Mouse (Mus musculus) spleen, adult 18-20 months (tissue): ENCODE results near the gene Smim20.

ENCODE experiments used
- DNase-seq, 2 experiments: peaks; one replicate each; pipeline ENCODE4 v3.0.0; 2022; ENCODE audit warnings: mixed read lengths in 2 of 2

The Smim20 gene

DNA sequence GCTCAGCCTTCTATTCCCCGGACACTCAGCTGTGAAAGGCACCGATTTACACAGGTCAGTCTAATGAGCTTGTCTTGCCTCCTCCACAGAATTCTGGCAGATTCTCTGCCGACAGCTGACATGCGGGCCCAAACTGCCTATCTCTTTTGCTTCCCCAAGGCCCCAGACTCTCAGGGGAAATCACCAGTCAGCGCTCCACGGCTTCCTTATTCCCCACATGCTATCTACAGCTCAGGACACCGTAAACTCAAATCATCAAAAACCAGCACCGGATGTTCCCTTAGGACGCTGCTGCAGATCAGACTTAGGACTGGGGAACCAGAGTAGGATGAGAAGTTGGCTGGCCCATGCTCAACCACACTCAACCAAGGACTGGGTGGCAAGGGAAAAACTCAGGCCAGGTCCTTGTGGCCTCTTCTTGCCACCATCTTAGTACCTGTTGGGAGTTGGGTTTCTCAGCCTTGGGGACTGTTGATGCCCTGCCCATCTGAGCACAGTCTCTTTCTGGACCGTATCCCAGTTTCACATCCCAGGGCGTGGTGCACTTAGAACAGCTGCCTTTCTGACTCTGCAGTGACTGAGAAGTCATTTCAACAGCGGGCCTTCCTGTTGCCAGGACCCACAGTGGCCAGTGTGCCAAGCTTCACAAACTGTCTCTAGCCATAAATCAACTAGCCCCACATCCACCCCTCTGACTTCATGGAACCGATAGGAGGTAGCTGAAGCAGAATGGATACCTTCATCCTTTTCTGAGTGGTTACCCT lies 47.7 kb downstream of the Smim20 start:
- no peak for DNase-seq

- no peak for DNase-seq
Observed at GRCm38 (mm10) chr5:53315829-53316228, 48.9 kb downstream of the Smim20 start.

DNA sequence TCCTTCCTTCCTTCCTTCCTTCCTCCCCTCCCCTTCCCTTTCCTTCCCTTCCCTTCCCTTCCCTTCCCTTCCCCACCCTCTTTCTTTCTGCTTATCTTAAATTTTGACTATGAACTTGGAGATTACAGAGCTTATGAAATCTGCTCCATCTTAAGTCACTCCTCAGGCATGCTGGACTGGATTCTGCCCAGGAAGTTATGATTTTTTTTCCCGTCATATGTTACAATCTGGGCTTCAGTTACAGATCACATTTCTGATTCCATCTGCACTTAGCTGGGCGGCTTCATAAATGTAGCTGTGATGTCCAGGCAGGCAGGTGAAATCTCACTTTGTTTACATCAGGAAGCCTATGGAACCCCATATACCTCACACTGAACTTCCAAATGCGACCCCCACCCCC lies 50.5 kb downstream of the Smim20 start:
- DNase-seq = no peak

- DNase-seq = no peak
Observed at GRCm38 (mm10) chr5:53317885-53318466, 51.1 kb downstream of the Smim20 start.

DNA sequence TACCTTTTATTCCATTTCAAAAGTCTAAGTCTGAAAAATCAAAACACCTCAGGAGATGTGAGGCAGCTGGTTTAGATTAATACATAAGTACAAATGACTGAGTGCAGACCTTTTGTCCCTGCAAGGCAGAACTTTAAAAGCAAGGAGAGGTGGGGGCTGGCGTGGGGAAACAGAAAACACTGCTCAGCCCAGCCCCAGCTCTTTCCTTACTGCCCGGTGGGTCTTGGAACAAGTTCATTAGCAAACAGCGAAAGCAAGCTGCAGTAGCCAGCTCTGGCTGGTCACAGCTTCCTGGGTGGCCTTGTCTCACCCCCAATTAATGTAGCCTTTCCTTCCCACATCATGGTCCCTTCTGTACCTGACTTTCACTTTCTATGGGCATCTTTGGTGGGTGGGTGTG lies 53.4 kb downstream of the Smim20 start:
- no peak for DNase-seq

- DNase-seq = no peak
Observed at GRCm38 (mm10) chr5:53321901-53322300, 55.0 kb downstream of the Smim20 start.

- DNase-seq = no peak
Observed at GRCm38 (mm10) chr5:53322471-53322870, 55.6 kb downstream of the Smim20 start.

- DNase-seq = no peak
Observed at GRCm38 (mm10) chr5:53323121-53323520, 56.2 kb downstream of the Smim20 start.

GRCm38 (mm10) chr5:53324256-53324655 lies 57.4 kb downstream of the Smim20 start:
- no peak for DNase-seq

- DNase-seq = no peak
Observed at GRCm38 (mm10) chr5:53324791-53325190, 57.9 kb downstream of the Smim20 start.

DNA sequence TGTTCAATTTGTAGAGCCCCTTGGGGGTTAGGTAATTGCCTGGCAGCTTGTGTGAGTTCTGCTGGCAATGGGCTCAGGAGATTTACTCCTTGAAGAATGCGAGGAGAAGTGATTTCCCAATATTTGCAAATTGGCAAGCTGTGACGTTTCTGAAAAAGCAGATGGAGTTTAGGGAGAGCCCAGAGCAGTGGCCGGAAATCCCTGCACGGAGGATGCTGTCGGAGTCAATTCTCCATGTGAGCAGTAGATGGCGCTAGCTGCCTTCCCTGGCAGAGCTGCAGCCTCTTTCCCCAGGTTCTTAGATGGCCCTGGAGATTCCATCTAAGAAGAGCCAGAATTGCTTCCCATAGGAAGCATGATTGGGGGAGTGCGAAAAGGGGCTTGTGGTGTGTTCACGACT lies 59.1 kb downstream of the Smim20 start:
- DNase-seq = peak; percentile 8 to 43

DNA sequence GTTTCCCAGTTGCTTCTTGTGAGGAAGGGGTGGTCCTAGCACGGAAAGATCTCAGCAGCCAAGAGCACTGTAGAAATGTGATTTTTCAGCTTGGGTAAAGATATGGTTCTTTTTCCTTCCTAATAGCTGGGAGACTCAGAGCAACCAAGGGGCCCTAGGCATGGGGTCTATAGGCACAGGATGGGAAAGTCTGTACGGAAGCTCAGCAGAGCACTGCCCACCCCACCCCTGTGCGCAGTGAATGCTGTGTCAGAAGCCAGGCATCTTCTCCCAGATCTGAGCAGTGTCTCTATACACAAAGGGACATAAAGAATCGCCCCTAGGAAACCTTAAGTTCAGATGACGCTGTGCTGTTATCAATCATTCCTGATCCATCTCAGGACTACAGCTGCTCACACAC lies 59.6 kb downstream of the Smim20 start:
- no peak for DNase-seq
